Mouse (Mus musculus): Measurements from ENCODE around the gene Pdgfra. TPM values are rescaled to one million over a fixed set of nuclear protein-coding genes. Genes with fewer than 3 reads are reported as not detected.

The Pdgfra gene
- total RNA-seq (2023), result not detected

GRCm38 (mm10) chr5:75152021-75152425 is at the start of gene Pdgfra:
Gene Pdgfra (plus strand): TSS chr5:75152292.

Other genes starting within 250 kb of the Pdgfra start
- 56.3 TPM for gene Chic2, start 107.5 kb upstream of the Pdgfra start, total RNA-seq (2023)
- gene Gsx2, start 76.7 kb upstream of the Pdgfra start, total RNA-seq (2023), result not detected

Measured in CD4-positive naive resting alpha-beta T cell, adult 76 days (primary cell).